Mouse (Mus musculus): ENCODE measurements around the gene Uts2b. TPM values are rescaled to one million over a fixed set of nuclear protein-coding genes. Genes with fewer than 3 reads are reported as not detected.
"Not testable (repeated sequence)": the region's sequence is repeated elsewhere in the genome, so short reads cannot be mapped to it uniquely, and the experiment has no call there.

The Uts2b gene
- total RNA-seq, 2 experiments from 2014 or later, result 4.1 to 4.9 TPM

DNA sequence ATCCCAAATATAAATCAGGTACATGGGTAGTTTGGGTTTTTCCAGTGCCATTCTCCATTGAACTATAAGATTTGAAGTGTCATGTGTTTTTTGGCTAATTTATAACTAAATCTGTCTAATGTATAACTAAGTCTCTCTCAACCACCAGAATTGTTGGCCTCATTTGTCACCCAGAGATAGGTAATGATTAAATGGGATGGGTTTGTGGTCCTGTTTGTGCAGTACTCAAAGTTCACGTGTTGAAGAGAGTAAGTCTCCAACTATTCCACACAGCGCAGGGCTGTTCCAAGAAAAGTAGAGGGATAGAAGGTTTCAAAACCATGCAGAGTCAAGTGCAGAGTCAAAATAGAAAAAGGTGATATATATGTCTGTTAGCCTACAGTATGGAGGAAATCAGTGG, 5.3 kb upstream of the Uts2b start:
- no peak for DNase-seq

DNA sequence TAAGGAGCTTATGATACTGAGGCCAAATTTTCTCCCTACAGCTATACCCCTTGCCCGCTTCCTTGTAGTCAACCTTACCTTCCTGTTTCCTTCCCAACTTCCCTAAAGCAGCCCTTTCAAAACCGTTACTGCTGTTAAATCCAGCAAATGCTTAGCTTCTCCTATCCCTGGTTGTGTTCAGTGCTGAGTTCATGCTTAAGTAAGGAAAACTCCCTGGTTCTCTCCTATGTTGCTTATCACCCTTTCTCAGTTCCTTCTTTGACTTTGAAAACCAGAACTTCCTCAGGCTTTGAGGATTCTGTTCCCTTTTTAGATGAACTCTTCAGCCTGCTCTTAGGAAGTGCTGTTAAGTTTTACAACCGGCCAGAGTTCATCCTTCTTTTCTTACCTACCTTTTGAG, 4.1 kb upstream of the Uts2b start:
- no peak for DNase-seq

DNA sequence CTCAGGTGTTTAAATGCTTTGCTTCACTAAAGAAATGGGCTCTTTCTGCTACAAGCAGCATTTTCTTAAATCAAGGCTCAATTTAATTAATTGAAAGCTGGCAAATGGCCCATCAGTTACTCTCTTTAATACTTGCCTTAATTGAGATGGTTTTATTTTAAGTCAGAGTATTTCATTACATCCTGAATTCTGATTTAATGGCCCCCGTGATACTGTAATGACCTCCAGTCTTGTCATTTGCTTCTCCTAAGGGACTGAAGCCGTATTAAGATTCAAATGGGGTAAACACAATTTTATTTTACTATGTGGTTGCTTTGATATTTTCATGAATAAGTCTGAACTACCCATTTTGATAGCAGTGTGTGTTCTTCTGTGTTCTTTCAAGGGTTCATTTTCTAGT, 661 bp upstream of the Uts2b start:
- no peak for DNase-seq

GRCm38 (mm10) chr16:27360059-27360458, 10.0 kb downstream of the Uts2b start:
- DNase-seq, result no peak

DNA sequence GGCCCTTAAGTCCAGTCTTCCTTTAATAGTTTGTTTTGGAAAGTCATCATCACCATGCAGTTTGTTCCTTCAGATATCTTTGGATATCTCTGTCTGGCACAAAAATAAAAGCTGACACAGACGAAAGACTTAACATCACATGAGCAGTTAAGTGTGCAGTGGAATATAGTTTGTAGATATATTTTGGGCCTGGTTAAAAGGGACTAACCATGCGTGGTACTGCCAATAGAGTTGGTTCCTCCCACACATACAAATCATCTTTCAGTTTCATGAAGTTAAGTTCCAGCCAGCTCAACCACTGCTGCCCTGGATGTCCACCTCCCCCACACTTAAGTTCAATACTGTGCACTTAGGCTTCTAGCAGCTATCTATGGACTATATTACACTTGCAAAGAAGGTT, 15.6 kb downstream of the Uts2b start:
- no peak for DNase-seq

- DNase-seq, result no peak
These were observed 20.0 kb downstream of the Uts2b start for GRCm38 (mm10) chr16:27349878-27350532.

DNA sequence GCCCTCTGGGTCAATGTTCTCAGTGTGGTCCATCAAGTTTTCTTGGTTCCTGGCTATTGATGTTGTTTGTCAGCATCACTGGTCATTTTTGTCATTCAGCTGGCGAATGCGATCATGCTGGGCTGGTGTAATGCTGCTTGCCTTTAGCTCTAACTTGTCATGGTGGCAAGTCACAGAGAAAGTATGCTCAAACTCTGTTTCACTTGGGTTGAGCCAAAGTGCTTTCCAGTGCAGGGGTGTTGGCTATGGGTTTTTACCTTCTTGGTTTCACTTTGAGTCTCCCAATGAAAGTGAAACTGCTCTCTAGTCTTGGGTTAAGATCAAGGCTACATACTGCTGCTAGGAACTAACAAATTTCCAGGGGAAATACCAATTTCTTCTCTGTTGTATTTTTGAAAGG, 20.8 kb downstream of the Uts2b start:
- DNase-seq, result no peak

DNA sequence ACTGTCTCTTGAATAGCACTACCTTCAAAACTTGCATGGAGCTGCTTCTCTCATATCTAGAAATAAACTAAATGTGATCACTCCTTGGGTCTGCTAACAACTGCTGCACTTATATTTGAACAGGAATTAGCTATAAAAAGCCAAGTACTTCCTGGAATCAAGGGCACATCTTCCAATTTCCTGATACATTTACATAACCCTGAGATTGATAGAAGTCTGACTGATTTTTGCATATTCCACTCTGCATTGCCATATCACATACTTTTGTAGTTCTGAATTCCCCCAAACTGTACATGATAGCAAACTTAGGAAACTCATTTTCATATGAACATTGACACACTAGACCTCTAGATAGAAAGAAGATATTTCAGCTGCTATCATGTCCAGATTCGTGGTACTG, 21.7 kb downstream of the Uts2b start:
- DNase-seq, result no peak

GRCm38 (mm10) chr16:27347521-27347920, 22.5 kb downstream of the Uts2b start:
- no peak for DNase-seq

DNA sequence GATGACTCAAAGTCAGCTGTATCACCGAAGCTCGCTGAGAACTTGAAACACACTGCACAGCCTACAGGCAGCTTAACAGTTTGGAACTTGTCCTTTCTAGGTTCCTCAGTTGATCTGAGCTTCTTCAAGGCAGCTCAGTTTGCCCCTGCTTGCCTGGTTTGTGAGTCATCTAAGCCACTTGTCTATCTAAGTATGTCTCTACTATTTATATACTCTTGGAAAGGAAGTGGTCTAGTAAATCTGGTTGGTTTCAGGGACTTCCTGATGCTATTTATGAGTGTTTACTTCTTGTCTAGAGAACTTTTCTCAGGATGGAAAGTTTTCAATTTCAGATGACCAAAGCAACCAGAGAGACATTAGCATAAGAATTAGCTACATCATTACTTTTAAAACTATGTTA, 43.6 kb downstream of the Uts2b start:
- no peak for DNase-seq

GRCm38 (mm10) chr16:27322047-27322446, 48.0 kb downstream of the Uts2b start:
- DNase-seq, result no peak

DNA sequence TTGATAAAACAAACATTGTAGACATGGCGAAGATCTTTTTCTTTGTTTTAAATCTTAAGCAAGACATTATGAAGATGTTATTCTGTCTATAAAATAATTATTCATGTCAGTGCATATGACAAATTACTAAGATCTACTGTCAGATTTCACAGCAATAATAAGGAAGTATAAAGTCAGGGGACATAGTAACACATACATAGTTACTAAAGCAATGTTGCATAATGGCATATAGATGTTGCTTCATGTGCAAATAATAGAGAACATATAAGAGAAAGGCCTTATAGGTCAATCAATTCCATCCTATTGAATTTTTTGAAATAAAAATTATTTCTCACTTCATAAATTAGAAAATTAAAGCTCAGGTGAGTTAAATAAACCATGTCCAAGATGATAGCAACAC, 50.9 kb downstream of the Uts2b start:
- DNase-seq, result no peak

DNA sequence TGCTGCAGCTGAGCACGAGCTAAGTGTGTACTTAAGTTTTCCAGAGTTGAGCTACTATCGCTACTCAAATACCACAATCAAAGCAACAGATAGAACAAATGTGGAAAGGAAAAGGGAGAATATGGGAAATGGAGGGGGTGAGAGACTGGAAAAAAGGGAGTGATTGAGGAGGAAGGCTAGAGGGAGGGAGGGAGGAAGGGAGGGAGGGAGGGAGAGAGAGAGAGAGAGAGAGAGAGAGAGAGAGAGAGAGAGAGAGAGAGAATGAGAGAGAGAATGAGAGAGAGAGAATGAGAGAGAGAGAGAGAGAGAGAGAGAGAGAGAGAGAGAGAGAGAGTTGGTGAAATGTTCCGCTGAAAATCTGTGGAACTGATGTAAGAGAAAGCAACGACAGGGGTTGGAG, 62.9 kb downstream of the Uts2b start, which contains the start of gene Ostn:
TSS of gene Ostn (plus strand) at position 301 of the 400 bp plus-strand sequence.
- not testable (repeated sequence) for DNase-seq

Other genes starting within 250 kb of the Uts2b start
- not detected for gene Ostn, start 62.8 kb downstream of the Uts2b start, total RNA-seq (2021)
- 10 to 100 TPM; 61.1 to 64.5 TPM for gene Ccdc50, start 18.6 kb upstream of the Uts2b start, total RNA-seq (2021)

All from heart, postnatal 4 days (tissue).